Mouse (Mus musculus): ENCODE results near the gene Aff1. TPM values are rescaled to one million over a fixed set of nuclear protein-coding genes. Genes with fewer than 3 reads are reported as not detected.

The Aff1 gene
- total and polyA plus RNA-seq, 2 experiments from 2014 or later = 2.6 to 4.0 TPM

DNA sequence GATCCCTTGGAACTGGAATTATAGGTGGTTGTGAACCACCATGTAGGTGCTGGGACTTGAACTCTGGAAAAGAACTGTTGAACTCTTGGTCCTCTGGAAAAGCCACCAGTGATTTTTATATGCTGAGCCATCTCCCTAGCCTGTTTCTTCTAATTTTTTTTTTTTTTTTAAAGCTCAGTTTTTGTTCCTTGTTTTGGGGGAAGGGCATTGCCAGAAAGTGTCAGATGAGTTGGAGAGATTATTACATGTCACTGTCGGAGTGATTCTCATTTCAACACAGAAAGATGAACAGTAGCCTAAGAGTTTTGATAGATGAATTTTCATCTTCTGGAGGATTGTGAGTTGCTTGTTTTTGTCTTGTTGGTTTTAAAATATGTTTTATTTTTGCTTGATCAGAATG lies 127.5 kb downstream of the Aff1 start:
- Histone ChIP-seq H3K9ac (replicated peaks; ENCODE audit: low read length) (no peak overlapping the region), H3K4me2 (ENCODE audit: low read depth, low read length) (no peak overlapping the region), H3K4me1 (ENCODE audit: insufficient read depth, low read length) (no peaks in the 10 kb centered on the region), H3K36me3 (ENCODE audit: insufficient read depth, low read length) (no peaks in the 10 kb centered on the region), H3K27ac (no peak overlapping the region), H3K27me3 (ENCODE audit: insufficient read depth, low read length) (no peaks in the 10 kb centered on the region), H3K9me3 (ENCODE audit: low read length) (no peaks in the 10 kb centered on the region), H3K4me3 (ENCODE audit: low read length) (no peak overlapping the region)
- DNase-seq (ENCODE audit: low spot score) = no peak
- WGBS = 91% methylated on average over 1 of the region's 1 CpGs
- ATAC-seq = no peak
- no peak for TF ChIP-seq CTCF (IDR thresholded peaks at IDR 0.05; ENCODE audit: low read depth)

DNA sequence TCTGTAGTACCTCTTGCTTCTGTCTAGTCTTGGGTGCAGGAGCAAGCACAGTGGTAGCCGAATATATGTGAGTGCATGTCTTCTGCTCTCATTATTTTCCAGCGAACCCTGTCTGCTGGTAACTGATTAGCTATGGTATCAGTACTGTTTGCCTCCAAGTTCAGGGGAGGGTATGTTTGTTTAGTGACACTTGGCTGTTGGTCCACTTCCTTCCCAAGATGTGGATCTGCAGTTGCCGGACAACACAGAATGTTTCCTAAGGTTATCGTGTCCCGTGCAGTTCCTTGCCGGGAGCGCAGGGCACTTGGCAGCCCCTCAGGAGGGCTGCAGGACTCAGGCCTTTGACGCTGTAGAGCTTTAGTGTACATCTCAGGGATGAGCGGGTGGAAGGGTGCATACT lies 128.9 kb downstream of the Aff1 start:
- H3K36me3 ChIP-seq (ENCODE audit: insufficient read depth, low read length) = no peaks in the 10 kb centered on the region
- H3K4me1 ChIP-seq (ENCODE audit: insufficient read depth, low read length) = no peaks in the 10 kb centered on the region
- DNase-seq (ENCODE audit: low spot score) (no peak), ATAC-seq (no peak)
- no peak overlapping the region for H3K4me2 ChIP-seq (ENCODE audit: low read depth, low read length)
- H3K27me3 ChIP-seq (ENCODE audit: insufficient read depth, low read length) = no peaks in the 10 kb centered on the region
- H3K9me3 ChIP-seq (ENCODE audit: low read length) = no peaks in the 10 kb centered on the region
- H3K27ac ChIP-seq = no peak overlapping the region
- 77% methylated on average over 9 of the region's 9 CpGs for WGBS
- H3K4me3 ChIP-seq (ENCODE audit: low read length) = no peak overlapping the region
- no peak overlapping the region for H3K9ac ChIP-seq (replicated peaks; ENCODE audit: low read length)
- no peak for TF ChIP-seq CTCF (IDR thresholded peaks at IDR 0.05; ENCODE audit: low read depth)

DNA sequence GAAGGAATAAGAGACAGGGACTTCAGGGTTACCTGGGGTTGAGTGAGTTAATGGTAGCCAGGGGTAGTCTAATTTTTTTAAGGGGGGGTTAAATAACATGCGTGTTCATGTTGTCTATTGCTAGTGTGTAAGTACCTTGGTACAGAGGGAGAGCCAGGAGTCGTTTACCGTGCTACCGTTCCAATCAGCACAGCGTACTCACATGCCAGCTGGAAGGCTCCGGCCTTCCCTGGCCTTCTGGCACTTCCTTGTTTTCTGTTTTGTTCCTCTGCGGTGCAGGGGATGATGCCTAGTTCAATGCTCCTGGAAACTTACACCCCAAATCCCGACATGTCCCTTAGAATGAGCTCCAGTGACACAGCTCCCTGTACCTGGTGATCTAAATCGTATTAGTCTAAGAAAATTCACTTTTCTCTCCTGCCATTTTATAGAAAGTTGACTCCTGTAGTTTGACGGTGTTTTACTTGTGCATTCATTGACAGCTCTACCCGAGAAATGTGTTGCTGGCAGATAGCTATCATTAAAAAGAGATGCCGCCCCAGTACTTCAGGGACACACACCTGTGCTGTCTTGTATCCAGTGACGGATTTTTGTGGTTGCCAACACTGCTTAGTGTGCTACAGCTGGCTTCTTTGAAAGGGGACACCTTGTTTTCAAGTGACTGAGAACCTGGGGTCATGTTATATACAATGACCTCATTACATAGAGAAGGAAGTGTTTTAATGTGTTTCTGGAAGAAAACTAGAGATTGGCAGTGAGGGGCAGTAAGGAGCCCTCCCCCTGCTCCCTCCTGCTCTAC lies 129.5 kb downstream of the Aff1 start:
- Histone ChIP-seq H3K36me3 (ENCODE audit: insufficient read depth, low read length) (no peaks in the 10 kb centered on the region), H3K9ac (replicated peaks; ENCODE audit: low read length) (no peak overlapping the region), H3K27ac (no peak overlapping the region), H3K4me1 (ENCODE audit: insufficient read depth, low read length) (no peaks in the 10 kb centered on the region), H3K4me2 (ENCODE audit: low read depth, low read length) (no peak overlapping the region), H3K9me3 (ENCODE audit: low read length) (no peaks in the 10 kb centered on the region), H3K27me3 (ENCODE audit: insufficient read depth, low read length) (no peaks in the 10 kb centered on the region), H3K4me3 (ENCODE audit: low read length) (no peak overlapping the region)
- ATAC-seq (no peak), DNase-seq (ENCODE audit: low spot score) (no peak)
- WGBS = 72% methylated on average over 13 of the region's 13 CpGs
- no peak for TF ChIP-seq CTCF (IDR thresholded peaks at IDR 0.05; ENCODE audit: low read depth)

DNA sequence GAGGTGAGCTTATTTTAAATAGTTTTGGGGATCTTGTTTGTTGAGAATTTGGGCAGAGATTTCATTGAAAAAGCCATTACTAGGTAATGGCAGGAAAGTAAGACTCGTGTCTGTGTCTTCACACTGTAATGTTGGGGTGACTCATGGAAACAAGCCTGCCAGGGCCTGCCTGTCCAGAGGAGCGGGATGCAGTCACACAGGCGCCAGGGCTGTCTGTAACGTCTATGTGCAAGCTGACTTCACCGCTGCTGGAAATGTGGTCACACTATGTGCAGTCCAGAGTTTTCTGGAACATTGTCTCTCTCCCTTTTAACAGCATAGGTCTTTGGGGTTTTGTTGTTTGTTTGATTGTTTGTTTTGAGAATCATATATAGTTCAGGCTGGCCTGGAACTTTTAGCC lies 130.8 kb downstream of the Aff1 start:
- ATAC-seq (no peak), DNase-seq (ENCODE audit: low spot score) (no peak)
- no peak overlapping the region for H3K4me2 ChIP-seq (ENCODE audit: low read depth, low read length)
- 95% methylated on average over 5 of the region's 5 CpGs for WGBS
- H3K27me3 ChIP-seq (ENCODE audit: insufficient read depth, low read length) = no peaks in the 10 kb centered on the region
- TF ChIP-seq CTCF (IDR thresholded peaks at IDR 0.05; ENCODE audit: low read depth) = no peak
- no peak overlapping the region for H3K27ac ChIP-seq
- no peaks in the 10 kb centered on the region for H3K36me3 ChIP-seq (ENCODE audit: insufficient read depth, low read length)
- no peaks in the 10 kb centered on the region for H3K9me3 ChIP-seq (ENCODE audit: low read length)
- H3K4me1 ChIP-seq (ENCODE audit: insufficient read depth, low read length) = no peaks in the 10 kb centered on the region
- H3K4me3 ChIP-seq (ENCODE audit: low read length) = no peak overlapping the region
- no peak overlapping the region for H3K9ac ChIP-seq (replicated peaks; ENCODE audit: low read length)

DNA sequence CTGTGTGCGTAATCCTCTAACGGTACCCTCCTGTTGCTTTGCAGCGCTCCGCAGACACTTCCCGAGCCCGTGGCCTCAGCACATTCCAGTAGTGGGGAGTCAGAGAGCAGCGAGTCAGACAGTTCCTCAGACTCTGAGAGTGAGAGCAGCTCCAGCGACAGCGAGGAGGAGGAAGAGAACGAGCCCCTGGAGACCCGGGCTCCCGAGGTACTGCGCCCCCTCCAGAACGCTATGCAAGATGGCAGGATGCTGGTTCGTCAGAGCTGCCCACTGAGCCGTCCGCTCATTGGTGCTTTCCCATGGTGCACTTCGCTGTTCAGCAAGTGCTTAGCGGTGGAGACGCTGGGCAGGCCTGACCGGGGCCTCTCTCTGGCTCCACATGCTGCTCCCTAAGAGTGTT lies 136.1 kb downstream of the Aff1 start:
- ATAC-seq (no peak), DNase-seq (ENCODE audit: low spot score) (no peak)
- 85% methylated on average over 21 of the region's 21 CpGs for WGBS
- H3K27ac ChIP-seq = no peak overlapping the region
- no peaks in the 10 kb centered on the region for H3K4me1 ChIP-seq (ENCODE audit: insufficient read depth, low read length)
- H3K36me3 ChIP-seq (ENCODE audit: insufficient read depth, low read length) = no peaks in the 10 kb centered on the region
- no peaks in the 10 kb centered on the region for H3K27me3 ChIP-seq (ENCODE audit: insufficient read depth, low read length)
- H3K9me3 ChIP-seq (ENCODE audit: low read length) = no peaks in the 10 kb centered on the region
- no peak overlapping the region for H3K4me2 ChIP-seq (ENCODE audit: low read depth, low read length)
- no peak for TF ChIP-seq CTCF (IDR thresholded peaks at IDR 0.05; ENCODE audit: low read depth)
- no peak overlapping the region for H3K4me3 ChIP-seq (ENCODE audit: low read length)
- H3K9ac ChIP-seq (replicated peaks; ENCODE audit: low read length) = no peak overlapping the region

DNA sequence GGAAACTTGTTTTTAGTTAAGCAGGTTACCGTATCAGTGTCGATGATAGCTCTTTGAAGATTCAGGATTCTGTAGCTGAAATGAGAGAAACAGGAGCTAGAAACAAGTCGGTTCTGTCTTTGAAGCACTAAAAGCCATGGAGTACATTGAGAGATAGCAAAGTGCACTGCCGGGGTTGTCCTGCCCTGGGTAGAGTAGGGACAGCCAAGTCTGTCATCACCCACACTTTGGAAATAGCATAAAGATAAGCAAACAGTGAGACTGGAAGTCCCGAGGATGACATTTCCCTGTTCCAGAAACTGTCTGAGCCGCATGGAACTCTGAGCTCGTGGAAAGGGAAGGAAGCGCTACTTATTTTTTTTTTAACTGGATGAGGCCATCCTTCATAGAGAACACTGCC lies 136.6 kb downstream of the Aff1 start:
- WGBS = 83% methylated on average over 8 of the region's 8 CpGs
- Histone ChIP-seq H3K9me3 (ENCODE audit: low read length) (no peaks in the 10 kb centered on the region), H3K27me3 (ENCODE audit: insufficient read depth, low read length) (no peaks in the 10 kb centered on the region), H3K4me2 (ENCODE audit: low read depth, low read length) (no peak overlapping the region), H3K4me3 (ENCODE audit: low read length) (no peak overlapping the region), H3K27ac (no peak overlapping the region), H3K36me3 (ENCODE audit: insufficient read depth, low read length) (no peaks in the 10 kb centered on the region), H3K4me1 (ENCODE audit: insufficient read depth, low read length) (no peaks in the 10 kb centered on the region), H3K9ac (replicated peaks; ENCODE audit: low read length) (no peak overlapping the region)
- no peak for TF ChIP-seq CTCF (IDR thresholded peaks at IDR 0.05; ENCODE audit: low read depth)
- ATAC-seq (no peak), DNase-seq (ENCODE audit: low spot score) (no peak)

DNA sequence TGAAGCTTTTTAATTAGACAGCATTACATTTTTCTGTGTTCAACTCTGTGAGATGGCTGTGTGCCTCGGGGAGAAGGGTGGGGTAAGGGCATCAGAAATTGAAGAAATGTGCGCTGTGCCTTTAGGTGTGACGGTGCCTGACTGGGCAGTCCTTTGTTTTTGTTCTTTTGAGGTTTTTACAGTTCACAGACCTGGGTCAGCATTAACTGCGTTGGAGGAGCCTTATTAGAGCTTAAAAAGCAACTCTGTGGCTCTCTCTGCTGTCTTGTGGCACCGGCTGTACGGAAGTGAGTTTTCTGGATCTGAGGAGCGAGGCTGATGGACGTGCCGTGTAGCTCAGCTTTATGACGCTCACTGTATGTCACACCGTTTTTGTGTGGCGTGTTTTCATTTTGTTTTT lies 137.0 kb downstream of the Aff1 start:
- no peak for DNase-seq (ENCODE audit: low spot score)
- no peaks in the 10 kb centered on the region for H3K4me1 ChIP-seq (ENCODE audit: insufficient read depth, low read length)
- H3K27ac ChIP-seq = no peak overlapping the region
- WGBS = 73% methylated on average over 12 of the region's 12 CpGs
- H3K36me3 ChIP-seq (ENCODE audit: insufficient read depth, low read length) = no peaks in the 10 kb centered on the region
- H3K27me3 ChIP-seq (ENCODE audit: insufficient read depth, low read length) = no peaks in the 10 kb centered on the region
- TF ChIP-seq CTCF (IDR thresholded peaks at IDR 0.05; ENCODE audit: low read depth) = no peak
- H3K4me3 ChIP-seq (ENCODE audit: low read length) = no peak overlapping the region
- H3K4me2 ChIP-seq (ENCODE audit: low read depth, low read length) = no peak overlapping the region
- H3K9me3 ChIP-seq (ENCODE audit: low read length) = no peaks in the 10 kb centered on the region
- no peak overlapping the region for H3K9ac ChIP-seq (replicated peaks; ENCODE audit: low read length)
- ATAC-seq = no peak
